Mouse (Mus musculus) left cerebral cortex, postnatal 14 days (tissue): ENCODE results near the gene Ptgis. TPM values are rescaled to one million over a fixed set of nuclear protein-coding genes. Genes with fewer than 3 reads are reported as not detected.

Experiments used
- DNase-seq, 2 experiments: peaks; one replicate each; pipeline ENCODE4 v3.0.0; 2021 to 2022; ENCODE audit warnings: low spot score in 2 of 2, mixed read lengths in 1 of 2
- intact Hi-C: fragments of 180-260 bp; cut with DNase I; formaldehyde crosslinking; loops from one replicate; pipeline ENCODE4 v1.15.1; 2025
- long read RNA-seq, 2 experiments: library from polyadenylated mRNA; stranded (forward); transcript quantifications; one replicate each; pipeline ENCODE4 v2.0.0; 2021
- total RNA-seq, 2 experiments: library from RNA; stranded (reverse); gene quantifications; 2 replicates each; pipeline ENCODE4 v1.2.3; 2021

Ptgis gene
- total RNA-seq: 1 to 10 TPM; 2.7 to 3.2 TPM
- long read RNA-seq, experiment 1, partial matches to known transcripts: 2 of 8 reads
- long read RNA-seq, experiment 1, other reads (novel, unspliced or antisense): 3 of 8 reads
- long read RNA-seq, experiment 2, partial matches to known transcripts: 3 of 10 reads
- long read RNA-seq, experiment 2, other reads (novel, unspliced or antisense): 3 of 10 reads

GRCm38 (mm10) chr2:167240008-167240964 is at the start of gene Ptgis:
Gene Ptgis (minus strand): TSS chr2:167240604.
- intact Hi-C loops: no loop called here
- no peak for DNase-seq

- peak in 1 of 2 experiments; percentile 2 for DNase-seq
- intact Hi-C loops: no loop called here
Observed at GRCm38 (mm10) chr2:167281461-167281860, 41.1 kb upstream of the Ptgis start.

GRCm38 (mm10) chr2:167280986-167281310 is 40.5 kb upstream of the Ptgis start:
- intact Hi-C loops: loop anchor here (1.0 kb wide), 1 partner anchor 136 kb away; no protein-coding TSS in a partner anchor
- DNase-seq: no peak

GRCm38 (mm10) chr2:167280090-167280985 is 39.9 kb upstream of the Ptgis start:
- peak; percentile 82 to 83 for DNase-seq
- intact Hi-C loops: loop anchor here (1.0 kb wide), 1 partner anchor 137 kb away; no protein-coding TSS in a partner anchor

- intact Hi-C loops: loop anchor here (2.0 to 5.0 kb wide), 2 partner anchors 56 to 207 kb away; no protein-coding TSS in a partner anchor
Observed at GRCm38 (mm10) chr2:167278751-167279526, 38.5 kb upstream of the Ptgis start.

GRCm38 (mm10) chr2:167278011-167278410 is 37.6 kb upstream of the Ptgis start:
- intact Hi-C loops: loop anchor here (2.0 to 5.0 kb wide), 2 partner anchors 55 to 206 kb away; no protein-coding TSS in a partner anchor
- peak in 1 of 2 experiments; percentile 1 for DNase-seq

More at GRCm38 (mm10) chr2:167278751-167279526, 38.5 kb upstream of the Ptgis start:
- peak; percentile 54 to 68 for DNase-seq

GRCm38 (mm10) chr2:167277026-167277425 is 36.6 kb upstream of the Ptgis start:
- DNase-seq: peak in 1 of 2 experiments; percentile 1
- intact Hi-C loops: loop anchor here (5.0 kb wide), 1 partner anchor 205 kb away; no protein-coding TSS in a partner anchor

- peak in 1 of 2 experiments; percentile 2 for DNase-seq
- intact Hi-C loops: loop anchor here (5.0 kb wide), 1 partner anchor 204 kb away; no protein-coding TSS in a partner anchor
Observed at GRCm38 (mm10) chr2:167275856-167276255, 35.5 kb upstream of the Ptgis start.

GRCm38 (mm10) chr2:167274713-167275465 is 34.5 kb upstream of the Ptgis start:
- peak in 1 of 2 experiments; percentile 1 for DNase-seq
- intact Hi-C loops: loop anchor here (5.0 kb wide), 1 partner anchor 203 kb away; no protein-coding TSS in a partner anchor

- intact Hi-C loops: no loop called here
- peak in 1 of 2 experiments; percentile 2 for DNase-seq
Observed at GRCm38 (mm10) chr2:167273206-167273740, 32.9 kb upstream of the Ptgis start.

- no peak for DNase-seq
- intact Hi-C loops: no loop called here
Observed at GRCm38 (mm10) chr2:167272706-167273105, 32.3 kb upstream of the Ptgis start.

GRCm38 (mm10) chr2:167271121-167271521 is 30.7 kb upstream of the Ptgis start:
- peak in 1 of 2 experiments; percentile 2 for DNase-seq

GRCm38 (mm10) chr2:167270496-167270895 is 30.1 kb upstream of the Ptgis start:
- intact Hi-C loops: no loop called here
- peak in 1 of 2 experiments; percentile 1 for DNase-seq

More at GRCm38 (mm10) chr2:167271121-167271521, 30.7 kb upstream of the Ptgis start:
- intact Hi-C loops: no loop called here

- DNase-seq: peak in 1 of 2 experiments; percentile 1
- intact Hi-C loops: no loop called here
Observed at GRCm38 (mm10) chr2:167268721-167269120, 28.3 kb upstream of the Ptgis start.

- no peak for DNase-seq
- intact Hi-C loops: no loop called here
Observed at GRCm38 (mm10) chr2:167268411-167268690, 27.9 kb upstream of the Ptgis start.

GRCm38 (mm10) chr2:167267531-167268410 is 27.4 kb upstream of the Ptgis start:
- DNase-seq: peak; percentile 43 to 72
- intact Hi-C loops: no loop called here
